Mouse (Mus musculus) liver, embryonic 16.5 days (tissue): ENCODE data around the gene Apol8. TPM values are rescaled to one million over a fixed set of nuclear protein-coding genes. Genes with fewer than 3 reads are reported as not detected.

Source experiments
- ATAC-seq: fragments of 200-750 bp; cut with Nextera tagmentation; 2 replicates; pipeline ENCODE4 v1.8.0; 2017; ENCODE audit warnings: low read depth, mild to moderate bottlenecking, moderate number of reproducible peaks, moderate library complexity
- H3K27ac ChIP-seq: fragments of 300-500 bp; sonication (generic); 2 replicates; pipeline ENCODE4 v1.5.1; 2014; ENCODE audit warnings: mild to moderate bottlenecking, low read length
- H3K27me3 ChIP-seq: fragments of 300-500 bp; sonication (generic); 2 replicates; pipeline ENCODE4 v1.6.1; 2014; ENCODE audit warnings: low read depth, low read length, mixed read lengths; ENCODE audit not compliant: control insufficient read depth, insufficient read depth
- H3K36me3 ChIP-seq: fragments of 300-500 bp; sonication (generic); 2 replicates; pipeline ENCODE4 v1.6.1; 2014; ENCODE audit warnings: mild to moderate bottlenecking; ENCODE audit not compliant: control insufficient read depth, insufficient read depth
- H3K4me1 ChIP-seq: fragments of 300-500 bp; sonication (generic); 2 replicates; pipeline ENCODE4 v1.6.1; 2014; ENCODE audit warnings: low read depth, low read length, mixed read lengths; ENCODE audit not compliant: control insufficient read depth
- H3K4me2 ChIP-seq: fragments of 300-500 bp; sonication (generic); 2 replicates; pipeline ENCODE4 v1.6.1; 2014; ENCODE audit warnings: low read depth, low read length, mixed read lengths
- H3K4me3 ChIP-seq: fragments of 300-500 bp; sonication (generic); 2 replicates; pipeline ENCODE4 v1.5.1; 2014; ENCODE audit warnings: low read depth, mild to moderate bottlenecking, low read length
- H3K9ac ChIP-seq: fragments of 300-500 bp; sonication (generic); 2 replicates; pipeline ENCODE4 v1.6.1; 2014; ENCODE audit warnings: low read depth, low read length
- H3K9me3 ChIP-seq: fragments of 300-500 bp; sonication (generic); replicated peaks from 2 replicates; pipeline ENCODE4 v1.6.1; 2016; ENCODE audit warnings: low read length; ENCODE audit not compliant: control insufficient read depth
- WGBS: fragments of 180-500 bp; shearing (Covaris S2); extraction: QIAGEN DNeasy Blood & Tissue Kit; methylation state at CpG from one replicate; pipeline ENCODE4 v1.1.7; 2014; ENCODE audit not compliant: insufficient replicate concordance; 5-methylcytosine and 5-hydroxymethylcytosine counted together
- polyA plus RNA-seq: library from polyadenylated mRNA; unstranded; fragments of >200 nt; fragmentation: Nextera tagmentation; extraction: Ambion mirVana; gene quantifications from 2 replicates; pipeline ENCODE4 v1.2.1, GENCODE M21; 2015

Apol8 gene
- polyA plus RNA-seq: 26.2 and 26.9 TPM in 2 replicates

DNA sequence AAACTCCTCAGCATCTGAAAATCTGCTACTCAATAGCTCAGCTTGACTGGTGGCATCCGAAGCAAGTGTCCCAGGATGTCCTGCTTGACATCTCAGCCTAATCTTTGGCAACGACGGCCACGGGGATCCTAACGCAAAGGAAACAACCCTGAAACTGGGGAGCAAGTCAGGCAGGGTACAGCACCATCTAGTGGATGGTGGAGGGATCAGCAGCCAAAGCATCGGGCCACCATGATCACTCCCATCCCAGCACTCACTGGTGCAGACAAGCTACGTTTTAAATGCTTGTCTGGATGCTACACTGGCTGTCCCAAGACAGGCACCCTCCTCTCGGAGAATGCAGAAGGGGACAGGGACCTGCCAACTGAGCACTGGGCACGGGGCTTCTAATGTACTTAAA lies at the start of gene Apol8:
Gene Apol8 (minus strand): TSS at position 156 of the 400 bp plus-strand sequence.
- H3K27ac ChIP-seq: peak within 1 kb of the TSS; percentile 74
- 1% methylated on average over 9 of the region's 9 CpGs for WGBS

DNA sequence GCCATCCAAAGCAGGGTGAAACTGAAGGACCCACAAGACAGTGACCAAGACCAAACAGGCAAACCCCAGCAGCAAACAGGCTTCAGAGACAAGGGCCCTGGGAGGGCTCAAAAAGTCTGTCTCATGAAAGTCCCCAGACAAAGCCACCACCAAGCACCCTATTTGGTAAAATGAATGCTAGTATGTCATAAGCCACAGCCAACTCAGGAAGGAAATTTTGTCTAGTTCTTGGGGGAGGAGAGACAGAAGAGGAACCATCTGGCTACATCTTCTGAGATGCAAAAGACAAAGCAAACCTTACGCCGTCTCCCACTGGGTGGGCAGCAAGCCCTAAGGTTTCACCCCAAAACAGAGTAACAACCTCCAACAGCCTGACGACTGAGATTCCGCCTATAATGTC lies 48.9 kb upstream of the Apol8 start:
- no peak overlapping the region for H3K27ac ChIP-seq
- no peak overlapping the region for H3K4me2 ChIP-seq
- H3K9ac ChIP-seq: no peak overlapping the region
- H3K9me3 ChIP-seq: no peaks in the 10 kb centered on the region
- no peak overlapping the region for H3K4me3 ChIP-seq
- peaks cover 43% of the 10 kb centered on the region for H3K36me3 ChIP-seq
- WGBS: 80% methylated on average over 4 of the region's 4 CpGs
- peaks cover 16% of the 10 kb centered on the region for H3K4me1 ChIP-seq
- no peaks in the 10 kb centered on the region for H3K27me3 ChIP-seq
- ATAC-seq: no peak

More for the DNA sequence above, at the start of gene Apol8:
- H3K4me2 ChIP-seq: peak within 1 kb of the TSS; percentile 57
- H3K9me3 ChIP-seq: no peaks in the 10 kb centered on the region
- H3K4me1 ChIP-seq: peaks cover 31% of the 10 kb centered on the region
- peaks cover 24% of the 10 kb centered on the region for H3K36me3 ChIP-seq
- peak; percentile 14; the same call in 1 of the 2 replicates for ATAC-seq
- peak within 1 kb of the TSS; percentile 77 for H3K4me3 ChIP-seq
- H3K27me3 ChIP-seq: no peaks in the 10 kb centered on the region
- peak within 1 kb of the TSS; percentile 67 for H3K9ac ChIP-seq

DNA sequence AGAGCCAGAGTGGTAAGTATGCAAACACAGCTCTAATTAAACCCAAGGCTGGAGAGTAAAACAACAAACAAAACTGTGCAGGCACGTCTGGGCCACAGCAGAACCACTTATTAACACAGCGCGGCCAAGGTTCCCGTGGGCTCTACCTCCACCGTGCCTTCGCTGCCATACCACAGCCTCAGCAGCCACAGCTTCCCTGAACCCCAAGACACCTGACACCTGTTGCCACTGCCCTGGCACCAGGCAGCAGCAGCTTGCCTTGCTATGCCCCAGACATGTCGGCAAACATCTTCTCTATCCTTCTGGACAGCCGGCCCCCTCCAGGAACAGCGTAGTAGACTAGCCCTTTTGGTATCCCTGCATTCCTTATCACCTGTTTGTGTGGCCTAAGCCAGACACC lies 48.1 kb upstream of the Apol8 start:
- Histone ChIP-seq H3K4me2 (no peak overlapping the region), H3K4me3 (no peak overlapping the region), H3K9me3 (no peaks in the 10 kb centered on the region), H3K27ac (no peak overlapping the region), H3K4me1 (peaks cover 20% of the 10 kb centered on the region), H3K9ac (no peak overlapping the region), H3K27me3 (no peaks in the 10 kb centered on the region), H3K36me3 (peaks cover 43% of the 10 kb centered on the region)
- no peak for ATAC-seq
- 75% methylated on average over 9 of the region's 9 CpGs for WGBS

DNA sequence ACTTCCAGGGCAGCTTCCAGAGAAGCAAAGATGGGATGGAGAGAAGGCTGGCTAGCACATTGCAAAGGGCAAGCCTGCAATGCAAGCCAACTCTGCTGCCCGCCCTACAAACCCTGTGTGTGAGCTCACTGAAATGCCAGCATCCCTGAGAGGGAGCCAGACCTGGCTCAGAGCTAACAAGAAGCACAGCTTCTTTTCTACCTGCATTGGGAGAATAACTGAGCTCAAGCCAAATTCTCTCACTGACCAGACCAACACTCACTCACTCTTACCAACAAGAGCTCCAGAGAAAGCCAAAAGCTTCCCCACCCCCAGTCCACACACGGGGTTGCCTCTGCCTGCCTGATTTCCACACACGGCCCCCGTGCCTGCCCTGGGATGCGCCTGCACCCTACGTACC lies 47.7 kb upstream of the Apol8 start:
- WGBS: 81% methylated on average over 6 of the region's 6 CpGs
- Histone ChIP-seq H3K27ac (no peak overlapping the region), H3K27me3 (no peaks in the 10 kb centered on the region), H3K9ac (no peak overlapping the region), H3K4me1 (peaks cover 25% of the 10 kb centered on the region), H3K4me3 (no peak overlapping the region), H3K36me3 (peaks cover 43% of the 10 kb centered on the region), H3K9me3 (no peaks in the 10 kb centered on the region), H3K4me2 (no peak overlapping the region)
- ATAC-seq: no peak

DNA sequence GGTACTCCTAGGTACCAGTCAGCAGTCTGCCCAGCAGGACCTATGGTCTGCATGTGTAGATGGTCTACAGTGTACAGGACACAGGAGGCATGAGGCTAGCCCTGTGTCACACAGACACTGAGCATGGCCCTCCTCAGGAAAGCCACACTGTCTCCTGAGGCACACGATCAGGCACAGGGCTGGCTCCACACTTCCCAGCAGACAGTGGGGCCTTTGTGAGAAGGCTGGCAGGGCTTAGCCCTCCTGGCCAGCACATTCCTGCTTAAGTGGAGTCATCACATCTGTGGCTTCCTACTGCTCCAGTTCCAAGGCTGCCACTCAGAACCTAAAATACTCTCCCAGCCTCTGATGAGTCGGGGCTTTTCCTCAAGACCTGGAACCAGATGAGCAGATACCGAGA lies 46.9 kb upstream of the Apol8 start:
- Histone ChIP-seq H3K27ac (no peak overlapping the region), H3K36me3 (peaks cover 43% of the 10 kb centered on the region)

DNA sequence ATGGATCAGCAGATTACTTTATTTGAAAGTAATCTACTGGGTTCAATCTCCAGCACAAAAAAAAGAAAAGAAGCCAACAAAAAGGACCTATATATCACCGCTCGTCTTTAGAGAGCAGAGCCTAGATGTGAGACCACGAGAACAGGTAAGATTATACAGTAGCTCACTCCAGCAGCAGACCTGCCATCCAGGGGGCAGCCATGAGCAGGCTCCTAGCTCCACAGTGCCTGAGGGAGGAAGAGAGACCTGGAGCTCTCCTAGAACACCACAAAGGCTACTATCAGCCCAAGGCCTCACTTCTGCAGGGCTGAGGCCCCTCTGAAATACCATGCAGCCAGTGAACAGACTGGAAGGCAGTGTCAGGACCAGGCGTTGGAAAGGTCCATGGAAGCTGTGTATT lies 46.2 kb upstream of the Apol8 start:
- no peak overlapping the region for H3K27ac ChIP-seq
- no peaks in the 10 kb centered on the region for H3K27me3 ChIP-seq
- ATAC-seq: no peak
- H3K36me3 ChIP-seq: peaks cover 40% of the 10 kb centered on the region
- no peak overlapping the region for H3K4me3 ChIP-seq
- no peak overlapping the region for H3K9ac ChIP-seq
- no peak overlapping the region for H3K4me2 ChIP-seq
- WGBS: 71% methylated on average over 4 of the region's 4 CpGs
- H3K9me3 ChIP-seq: no peaks in the 10 kb centered on the region
- H3K4me1 ChIP-seq: peaks cover 36% of the 10 kb centered on the region

More for the DNA sequence above, 46.9 kb upstream of the Apol8 start:
- Histone ChIP-seq H3K4me3 (no peak overlapping the region), H3K4me2 (no peak overlapping the region), H3K9me3 (no peaks in the 10 kb centered on the region), H3K9ac (no peak overlapping the region), H3K27me3 (no peaks in the 10 kb centered on the region), H3K4me1 (peaks cover 32% of the 10 kb centered on the region)
- no peak for ATAC-seq
- WGBS: 72% methylated on average over 3 of the region's 3 CpGs

DNA sequence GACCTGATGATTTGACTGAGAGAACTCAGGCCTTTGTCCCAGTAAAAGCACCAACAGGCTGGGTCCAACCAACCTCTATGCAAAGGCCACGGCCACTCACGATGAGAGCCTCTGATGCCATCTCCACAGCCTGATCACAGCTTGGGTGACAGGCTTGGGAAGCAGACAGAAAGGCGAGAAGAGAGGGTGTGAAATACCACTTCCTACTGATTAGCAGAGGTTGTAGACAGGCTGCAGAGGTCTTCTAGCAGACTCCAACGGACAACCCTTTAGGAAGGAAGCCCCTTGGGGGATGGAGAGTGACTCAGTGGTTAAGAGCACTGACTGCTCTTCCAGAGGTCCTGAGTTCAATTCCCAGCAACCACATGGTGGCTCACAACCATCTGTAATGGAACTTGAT lies 44.4 kb upstream of the Apol8 start:
- H3K27ac ChIP-seq: peak overlapping the region; percentile 61
- H3K4me1 ChIP-seq: peaks cover 36% of the 10 kb centered on the region
- peaks cover 24% of the 10 kb centered on the region for H3K36me3 ChIP-seq
- WGBS: 20% methylated on average over 4 of the region's 4 CpGs
- H3K9me3 ChIP-seq: no peaks in the 10 kb centered on the region
- no peak overlapping the region for H3K4me3 ChIP-seq
- 0 out of 2 replicates have a peak overlapping the region, but pooled peaks have one; percentile 8 for H3K9ac ChIP-seq
- ATAC-seq: no peak
- H3K27me3 ChIP-seq: no peaks in the 10 kb centered on the region
- H3K4me2 ChIP-seq: no peak overlapping the region

DNA sequence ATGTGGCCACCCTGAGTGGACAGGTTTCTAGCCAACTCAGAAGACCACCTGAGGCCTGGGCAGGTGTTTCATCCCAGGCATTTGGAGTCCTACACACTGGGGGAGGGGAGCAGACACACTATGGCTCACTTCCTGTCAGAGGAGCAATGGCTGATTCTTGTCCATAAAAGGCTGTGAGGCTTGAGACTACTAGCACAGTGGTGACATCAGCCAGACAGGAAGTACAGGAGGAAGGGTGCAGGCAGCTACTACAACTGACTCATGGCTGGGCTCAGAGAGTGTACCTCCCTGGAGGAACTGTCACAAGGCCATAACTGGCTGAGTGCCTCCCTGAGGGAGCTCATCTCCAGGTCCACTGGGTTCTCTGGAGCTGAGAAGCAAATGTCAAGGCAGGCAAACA lies 43.7 kb upstream of the Apol8 start:
- Histone ChIP-seq H3K4me2 (no peak overlapping the region), H3K27ac (peak overlapping the region; percentile 61), H3K9me3 (no peaks in the 10 kb centered on the region), H3K4me3 (no peak overlapping the region), H3K4me1 (peaks cover 36% of the 10 kb centered on the region), H3K36me3 (peaks cover 20% of the 10 kb centered on the region), H3K27me3 (no peaks in the 10 kb centered on the region), H3K9ac (no peak overlapping the region)
- ATAC-seq: peak; percentile 52

DNA sequence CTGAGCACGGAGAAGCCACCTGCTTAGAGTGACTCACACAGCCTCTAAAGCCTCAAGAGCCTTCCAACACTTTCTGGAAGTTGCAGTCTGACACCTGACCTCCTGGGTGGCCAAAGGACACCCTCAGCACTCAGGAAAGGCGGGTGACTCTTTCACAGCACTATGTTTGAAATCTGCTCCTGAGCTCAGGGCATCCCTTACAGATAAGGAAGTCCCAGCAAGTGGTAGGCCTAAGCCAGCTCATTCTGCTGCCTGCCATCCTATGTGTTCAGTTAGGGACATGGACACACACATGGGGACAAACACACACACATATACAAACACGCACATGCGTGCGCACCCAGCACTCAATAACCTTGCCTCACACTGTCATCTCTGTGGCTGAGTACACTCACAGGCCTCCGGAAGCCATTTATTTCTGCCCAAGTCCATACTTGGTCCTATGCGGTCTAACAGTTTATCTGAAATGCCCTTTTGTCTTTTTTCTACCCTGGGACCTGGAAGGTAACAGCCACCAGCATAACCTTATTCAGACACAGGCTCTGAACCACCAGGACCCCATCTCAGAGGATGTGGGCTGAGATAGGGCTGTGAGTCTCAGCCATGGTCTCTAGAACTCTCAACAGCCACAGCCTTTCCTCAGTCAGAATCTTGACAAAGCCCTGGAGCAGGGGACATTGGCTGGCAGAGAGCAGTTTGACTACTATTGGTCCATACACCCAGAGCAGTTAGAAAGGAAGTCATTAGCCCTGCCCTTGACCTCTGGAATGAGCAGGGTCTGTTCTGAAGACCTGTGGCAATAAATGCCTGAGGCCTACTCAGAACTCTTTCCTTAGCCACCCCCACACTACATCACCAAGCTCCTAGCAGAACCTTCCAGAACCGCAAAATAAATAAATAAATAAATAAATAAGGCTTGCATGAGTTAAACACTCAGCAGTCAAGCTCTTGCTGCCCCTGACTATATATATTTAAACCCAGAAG lies 43.0 kb upstream of the Apol8 start:
- Histone ChIP-seq H3K4me3 (no peak overlapping the region), H3K9ac (no peak overlapping the region), H3K4me1 (peaks cover 36% of the 10 kb centered on the region), H3K27me3 (no peaks in the 10 kb centered on the region), H3K27ac (peak overlapping the region; percentile 50; the same call in 1 of the 2 replicates), H3K4me2 (no peak overlapping the region), H3K9me3 (no peaks in the 10 kb centered on the region), H3K36me3 (peaks cover 27% of the 10 kb centered on the region)
- ATAC-seq: no peak
- 77% methylated on average over 8 of the region's 8 CpGs for WGBS
